Mouse (Mus musculus) frontal cortex, postnatal 36 days (tissue): ENCODE results near the gene Olfr1271.
"Not testable (repeated sequence)": the region's sequence is repeated elsewhere in the genome, so short reads cannot be mapped to it uniquely, and the experiment has no call there.

ENCODE experiments used
- DNase-seq, 2 experiments: peaks; one replicate each; pipeline ENCODE4 v3.0.0; 2022; ENCODE audit warnings: low spot score in 2 of 2

Gene Olfr1271

DNA sequence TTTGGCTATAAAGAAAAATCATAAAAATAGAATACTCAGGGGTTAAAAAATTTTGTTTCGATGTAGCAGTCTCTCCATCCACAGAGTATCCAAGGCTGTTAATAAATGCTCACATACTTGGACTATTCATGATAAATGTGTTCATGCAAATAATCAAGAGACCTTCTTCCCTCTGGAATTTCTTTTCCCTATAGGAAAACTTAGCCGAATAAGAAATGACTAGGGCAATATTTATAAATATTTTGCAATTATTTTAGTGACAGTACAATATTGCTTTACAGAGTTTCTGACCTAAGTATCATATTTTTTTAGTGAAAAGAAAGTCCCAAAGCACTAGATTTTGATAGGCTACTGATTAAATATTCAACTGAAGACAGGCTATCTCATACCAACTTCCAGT, at the start of gene Olfr1271:
Gene Olfr1271 (minus strand): TSS at position 101 of the 400 bp plus-strand sequence.
- no peak for DNase-seq

DNA sequence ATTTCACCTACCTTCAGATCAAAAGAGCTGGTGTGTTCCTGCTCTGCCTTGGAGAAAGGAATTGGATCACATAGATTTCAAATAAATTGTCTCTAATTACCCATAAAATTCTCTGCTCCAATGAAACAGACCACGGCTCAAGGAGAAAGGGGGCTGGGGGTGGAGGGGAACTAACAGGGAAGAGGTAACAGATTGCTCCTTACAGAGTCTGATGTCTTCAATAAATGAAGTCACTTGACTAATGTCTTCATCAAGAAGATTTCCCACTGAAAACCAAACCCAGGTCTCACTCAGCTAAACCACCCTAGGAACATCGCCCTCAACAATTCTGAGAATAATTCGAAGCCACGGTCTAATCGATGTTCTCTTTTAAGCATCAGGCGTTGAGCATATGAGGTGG, 21.9 kb upstream of the Olfr1271 start, which contains the start of gene Olfr1272:
Gene Olfr1272 (minus strand): TSS at position 101 of the 400 bp plus-strand sequence.
- DNase-seq, result no peak

DNA sequence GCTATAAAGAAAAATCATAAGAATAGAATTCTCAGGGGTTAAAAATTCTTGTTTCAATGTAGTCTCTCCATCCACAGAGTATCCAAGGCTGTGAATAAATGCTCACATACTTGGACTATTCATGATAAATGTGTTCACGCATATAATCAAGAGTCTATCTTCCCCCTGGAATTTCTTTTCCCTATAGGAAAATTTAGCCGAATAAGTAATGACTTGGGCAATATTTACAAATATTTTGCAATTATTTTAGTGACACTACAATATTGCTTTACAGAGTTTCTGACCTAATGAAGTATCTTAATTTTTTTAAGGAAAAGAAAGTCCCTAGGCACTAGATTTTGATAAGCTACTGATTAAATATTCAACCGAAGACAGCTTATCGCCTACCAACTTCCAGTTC, 13.3 kb downstream of the Olfr1271 start, which contains the start of gene Olfr142:
Gene Olfr142 (minus strand): TSS at position 101 of the 400 bp plus-strand sequence.
- DNase-seq, result no peak

DNA sequence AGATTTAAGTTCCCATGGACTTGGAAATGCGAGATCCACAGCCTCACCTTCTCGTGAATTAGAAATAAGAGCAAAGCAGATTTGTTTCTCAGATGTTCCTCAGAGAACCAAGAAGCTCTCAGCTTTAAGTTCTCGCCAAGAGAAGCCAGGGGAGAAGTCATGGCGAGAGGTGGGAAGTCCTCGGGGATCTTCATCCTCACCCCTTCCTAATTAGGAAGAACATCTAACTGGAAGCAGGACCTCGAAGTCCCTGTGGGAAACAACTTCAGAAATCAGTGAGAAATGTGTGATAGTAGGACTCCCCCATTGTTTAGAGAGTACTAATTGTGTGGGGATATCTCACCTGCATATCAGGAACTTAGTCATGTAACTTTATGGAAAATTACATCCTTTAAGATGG, 46.4 kb downstream of the Olfr1271 start, which contains the start of gene Olfr1506:
Gene Olfr1506 (minus strand): TSS at position 101 of the 400 bp plus-strand sequence.
- not testable (repeated sequence) for DNase-seq
